Mouse (Mus musculus) midbrain, embryonic 16.5 days (tissue): ENCODE data around the gene Plcb1. TPM values are rescaled to one million over a fixed set of nuclear protein-coding genes. Genes with fewer than 3 reads are reported as not detected.
"Not testable (repeated sequence)": the region's sequence is repeated elsewhere in the genome, so short reads cannot be mapped to it uniquely, and the experiment has no call there.

Experiments used
- ATAC-seq: fragments of 200-750 bp; cut with Nextera tagmentation; 2 replicates; pipeline ENCODE4 v1.8.0; 2017; ENCODE audit warnings: moderate TSS enrichment
- H3K27ac ChIP-seq: fragments of 300-500 bp; sonication (generic); 2 replicates; pipeline ENCODE4 v1.5.1; 2014; ENCODE audit warnings: mild to moderate bottlenecking, low read length, mixed read lengths
- H3K27me3 ChIP-seq: fragments of 300-500 bp; sonication (generic); 2 replicates; pipeline ENCODE4 v1.6.1; 2014; ENCODE audit warnings: low read depth, low read length, mixed read lengths; ENCODE audit not compliant: control insufficient read depth, insufficient read depth
- H3K36me3 ChIP-seq: fragments of 300-500 bp; sonication (generic); 2 replicates; pipeline ENCODE4 v1.6.1; 2014; ENCODE audit warnings: mild to moderate bottlenecking, low read length, moderate library complexity, mixed read lengths; ENCODE audit not compliant: control insufficient read depth, insufficient read depth
- H3K4me1 ChIP-seq: fragments of 300-500 bp; sonication (generic); 2 replicates; pipeline ENCODE4 v1.6.1; 2014; ENCODE audit warnings: mild to moderate bottlenecking, low read length, mixed read lengths; ENCODE audit not compliant: control insufficient read depth, insufficient read depth
- H3K4me2 ChIP-seq: fragments of 300-500 bp; sonication (generic); 2 replicates; pipeline ENCODE4 v1.6.1; 2014; ENCODE audit warnings: mild to moderate bottlenecking, low read length, mixed read lengths
- H3K4me3 ChIP-seq: fragments of 300-500 bp; sonication (generic); 2 replicates; pipeline ENCODE4 v1.5.1; 2014; ENCODE audit warnings: low read depth, mild to moderate bottlenecking, low read length, moderate library complexity, mixed read lengths
- H3K9ac ChIP-seq: fragments of 300-500 bp; sonication (generic); 2 replicates; pipeline ENCODE4 v1.6.1; 2014; ENCODE audit warnings: low read depth, low read length, mixed read lengths
- H3K9me3 ChIP-seq: fragments of 300-500 bp; sonication (generic); replicated peaks from 2 replicates; pipeline ENCODE4 v1.6.1; 2014; ENCODE audit warnings: mild to moderate bottlenecking, low read length, mixed read lengths; ENCODE audit not compliant: control insufficient read depth, poor library complexity, severe bottlenecking
- WGBS: fragments of 180-500 bp; shearing (Covaris S2); extraction: QIAGEN DNeasy Blood & Tissue Kit; methylation state at CpG from one replicate; pipeline ENCODE4 v1.1.7; 2014; 5-methylcytosine and 5-hydroxymethylcytosine counted together
- polyA plus RNA-seq: library from polyadenylated mRNA; unstranded; fragments of >200 nt; fragmentation: Nextera tagmentation; extraction: Ambion mirVana; gene quantifications from 2 replicates; pipeline ENCODE4 v1.2.1, GENCODE M21; 2015

The Plcb1 gene
- polyA plus RNA-seq, 1 experiment from 2014 or later: 35.9 TPM

GRCm38 (mm10) chr2:135362948-135363347 lies 577.1 kb downstream of the Plcb1 start:
- no peak overlapping the region for H3K27ac ChIP-seq
- 87% methylated on average over 5 of the region's 5 CpGs for WGBS
- H3K9me3 ChIP-seq: no peaks in the 10 kb centered on the region
- no peak overlapping the region for H3K9ac ChIP-seq
- ATAC-seq: no peak
- no peak overlapping the region for H3K4me3 ChIP-seq
- no peak overlapping the region for H3K4me2 ChIP-seq
- H3K36me3 ChIP-seq: no peaks in the 10 kb centered on the region
- H3K27me3 ChIP-seq: no peaks in the 10 kb centered on the region
- no peaks in the 10 kb centered on the region for H3K4me1 ChIP-seq

- no peak overlapping the region for H3K4me3 ChIP-seq
- H3K36me3 ChIP-seq: no peaks in the 10 kb centered on the region
- no peaks in the 10 kb centered on the region for H3K27me3 ChIP-seq
- no peak overlapping the region for H3K9ac ChIP-seq
- H3K4me2 ChIP-seq: no peak overlapping the region
- 73% methylated on average over 10 of the region's 10 CpGs for WGBS
- no peaks in the 10 kb centered on the region for H3K9me3 ChIP-seq
- ATAC-seq: no peak
- no peak overlapping the region for H3K27ac ChIP-seq
- no peaks in the 10 kb centered on the region for H3K4me1 ChIP-seq
Measured at GRCm38 (mm10) chr2:135370259-135370835, 584.5 kb downstream of the Plcb1 start.

GRCm38 (mm10) chr2:135380796-135381195 lies 594.9 kb downstream of the Plcb1 start:
- not testable (repeated sequence) for H3K27ac ChIP-seq, H3K36me3 ChIP-seq, H3K4me3 ChIP-seq, ATAC-seq, H3K4me1 ChIP-seq, H3K4me2 ChIP-seq, H3K9me3 ChIP-seq, H3K27me3 ChIP-seq, H3K9ac ChIP-seq
- 36% methylated on average over 7 of the region's 7 CpGs for whole genome bisulfite sequencing

- Histone ChIP-seq H3K27me3 (no peaks in the 10 kb centered on the region), H3K4me2 (no peak overlapping the region), H3K27ac (no peak overlapping the region), H3K4me3 (no peak overlapping the region), H3K36me3 (no peaks in the 10 kb centered on the region), H3K4me1 (no peaks in the 10 kb centered on the region), H3K9me3 (no peaks in the 10 kb centered on the region), H3K9ac (no peak overlapping the region)
- ATAC-seq: no peak
- WGBS: 94% methylated on average over 1 of the region's 1 CpGs
Measured at GRCm38 (mm10) chr2:135381396-135381795, 595.5 kb downstream of the Plcb1 start.

- Histone ChIP-seq H3K4me2 (no peak overlapping the region), H3K27ac (no peak overlapping the region), H3K4me1 (no peaks in the 10 kb centered on the region), H3K27me3 (no peaks in the 10 kb centered on the region), H3K4me3 (no peak overlapping the region), H3K9ac (no peak overlapping the region), H3K9me3 (no peaks in the 10 kb centered on the region), H3K36me3 (peaks cover 5% of the 10 kb centered on the region)
- ATAC-seq: no peak
- WGBS: 60% methylated on average over 9 of the region's 9 CpGs
Measured at GRCm38 (mm10) chr2:135387990-135388389, 602.1 kb downstream of the Plcb1 start.

- Histone ChIP-seq H3K4me3 (no peak overlapping the region), H3K36me3 (no peaks in the 10 kb centered on the region), H3K27ac (no peak overlapping the region), H3K9me3 (no peaks in the 10 kb centered on the region), H3K9ac (no peak overlapping the region), H3K4me2 (no peak overlapping the region), H3K27me3 (no peaks in the 10 kb centered on the region), H3K4me1 (no peaks in the 10 kb centered on the region)
- no peak for ATAC-seq
- WGBS: 59% methylated on average over 3 of the region's 3 CpGs
Measured at GRCm38 (mm10) chr2:135394698-135395097, 608.8 kb downstream of the Plcb1 start.

GRCm38 (mm10) chr2:135396375-135396774 lies 610.5 kb downstream of the Plcb1 start:
- Histone ChIP-seq H3K4me2 (no peak overlapping the region), H3K27me3 (no peaks in the 10 kb centered on the region), H3K27ac (no peak overlapping the region), H3K9me3 (no peaks in the 10 kb centered on the region), H3K9ac (no peak overlapping the region), H3K4me3 (no peak overlapping the region), H3K4me1 (no peaks in the 10 kb centered on the region), H3K36me3 (no peaks in the 10 kb centered on the region)
- 92% methylated on average over 3 of the region's 3 CpGs for WGBS
- no peak for ATAC-seq

GRCm38 (mm10) chr2:135397970-135398369 lies 612.1 kb downstream of the Plcb1 start:
- H3K9ac ChIP-seq: no peak overlapping the region
- H3K27ac ChIP-seq: no peak overlapping the region
- no peak for ATAC-seq
- no peaks in the 10 kb centered on the region for H3K27me3 ChIP-seq
- H3K4me1 ChIP-seq: no peaks in the 10 kb centered on the region
- no peak overlapping the region for H3K4me3 ChIP-seq
- H3K36me3 ChIP-seq: no peaks in the 10 kb centered on the region
- no peak overlapping the region for H3K4me2 ChIP-seq
- H3K9me3 ChIP-seq: no peaks in the 10 kb centered on the region
- WGBS: 90% methylated on average over 2 of the region's 2 CpGs

GRCm38 (mm10) chr2:135399760-135400159 lies 613.9 kb downstream of the Plcb1 start:
- no peak for ATAC-seq
- Histone ChIP-seq H3K27me3 (no peaks in the 10 kb centered on the region), H3K27ac (no peak overlapping the region), H3K9ac (no peak overlapping the region), H3K4me2 (no peak overlapping the region), H3K4me3 (no peak overlapping the region), H3K4me1 (no peaks in the 10 kb centered on the region), H3K36me3 (no peaks in the 10 kb centered on the region), H3K9me3 (no peaks in the 10 kb centered on the region)
- 92% methylated on average over 6 of the region's 6 CpGs for WGBS
